Mouse (Mus musculus): ENCODE data around the gene 2010111I01Rik. TPM values are rescaled to one million over a fixed set of nuclear protein-coding genes. Genes with fewer than 3 reads are reported as not detected.
A peak's percentile ranks its signal among the peaks of the same experiment; 100 is the strongest.
"Not testable (repeated sequence)": the region's sequence is repeated elsewhere in the genome, so short reads cannot be mapped to it uniquely, and the experiment has no call there.

The 2010111I01Rik gene
- total RNA-seq, 2 experiments from 2014 or later: 80.6 to 90.0 TPM

- DNase-seq: no peak
Observed at GRCm38 (mm10) chr13:63075331-63075855, 110.7 kb downstream of the 2010111I01Rik start.

DNA sequence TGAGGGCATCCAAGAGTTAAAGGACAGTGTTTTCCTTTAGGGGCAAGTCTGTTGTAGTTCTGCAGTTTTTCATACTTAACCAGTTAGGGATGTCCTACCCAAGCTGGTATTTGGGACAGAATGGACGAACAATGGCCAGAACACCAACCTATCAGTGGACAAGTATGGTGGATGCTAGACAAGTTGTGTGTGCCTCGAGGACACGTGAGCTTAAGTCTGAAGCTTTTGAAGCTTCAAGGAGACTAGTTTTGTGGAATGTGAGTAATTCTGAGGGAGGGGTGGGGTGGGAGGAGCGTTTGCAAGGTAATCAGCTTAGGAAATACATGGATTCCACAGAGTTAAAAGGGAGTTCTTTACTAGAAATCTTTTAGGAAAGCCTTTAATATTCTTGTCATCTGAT, 115.5 kb downstream of the 2010111I01Rik start:
- DNase-seq: no peak

- no peak for DNase-seq
Observed at GRCm38 (mm10) chr13:63080823-63081222, 116.1 kb downstream of the 2010111I01Rik start.

DNA sequence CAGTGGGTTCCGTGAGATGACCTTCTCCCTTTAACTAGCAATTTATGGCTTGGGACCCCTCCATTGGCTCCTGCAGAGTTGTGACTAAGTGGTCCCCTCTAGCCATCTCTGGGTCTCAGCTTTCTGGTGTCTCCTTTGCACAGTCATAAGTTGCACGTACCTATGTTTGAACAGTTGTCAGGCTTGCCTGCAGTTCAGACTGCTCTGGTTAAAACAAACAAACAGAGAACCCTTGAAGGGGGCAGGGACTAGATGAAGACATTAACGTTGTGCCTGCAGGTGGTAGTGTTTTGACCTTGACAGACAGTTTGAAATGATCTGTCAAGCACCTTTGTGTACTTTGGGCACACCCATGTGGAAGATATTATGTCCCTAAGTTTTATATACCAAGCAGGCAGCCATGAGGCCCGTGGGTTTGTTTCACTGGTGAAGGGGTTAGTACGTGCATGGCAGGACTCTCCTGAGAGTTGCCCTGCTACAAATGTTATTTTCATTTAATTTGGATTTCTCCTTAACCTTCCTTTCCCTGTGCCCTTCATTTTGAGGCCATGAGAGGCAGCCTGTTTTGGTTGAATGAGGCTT, 118.0 kb downstream of the 2010111I01Rik start:
- DNase-seq: no peak

- not testable (repeated sequence) for DNase-seq
Observed at GRCm38 (mm10) chr13:63083139-63083538, 118.4 kb downstream of the 2010111I01Rik start.

GRCm38 (mm10) chr13:63083663-63084062, 119.0 kb downstream of the 2010111I01Rik start:
- no peak for DNase-seq

DNA sequence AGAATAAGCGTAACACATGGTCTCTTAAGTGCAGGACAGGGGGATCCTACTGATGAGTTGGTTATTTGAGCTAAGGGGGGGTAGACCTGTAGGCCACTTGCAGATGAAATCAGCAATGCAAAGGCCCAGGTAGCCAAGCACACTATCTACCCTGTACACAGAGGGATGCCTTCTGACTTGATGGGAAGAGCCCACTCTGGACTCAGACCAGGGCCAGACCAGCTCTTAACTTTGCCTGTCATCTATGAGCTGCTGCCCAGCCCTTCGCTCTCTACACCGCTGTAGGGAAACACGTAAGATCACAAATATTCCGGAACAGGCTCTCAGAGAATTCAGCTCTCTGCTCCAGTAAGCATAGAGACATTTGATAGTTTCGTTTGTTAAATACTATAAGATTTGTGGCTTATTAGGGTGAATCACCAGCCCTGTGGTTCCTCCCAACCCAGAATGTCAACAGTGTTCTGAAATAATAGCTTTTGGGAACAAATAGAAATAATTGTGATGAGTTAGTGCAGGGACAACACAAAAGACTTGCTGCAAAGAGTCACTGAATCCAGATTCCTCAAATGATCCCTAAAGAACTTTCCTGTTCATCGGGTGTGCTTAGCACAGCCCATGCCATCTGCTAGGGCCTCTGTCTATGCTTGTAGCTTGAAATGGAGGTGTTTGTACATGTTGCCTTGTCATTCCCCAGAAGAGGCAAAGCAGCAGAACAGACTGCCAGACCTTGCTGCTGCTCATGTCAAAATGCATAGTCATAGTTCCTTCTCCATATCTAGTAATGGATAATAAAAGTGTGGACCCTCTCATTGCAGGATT, 123.4 kb downstream of the 2010111I01Rik start:
- no peak for DNase-seq

- DNase-seq: peak in 1 of 2 experiments; percentile 45
Observed at GRCm38 (mm10) chr13:63089513-63089912, 124.8 kb downstream of the 2010111I01Rik start.

- no peak for DNase-seq
Observed at GRCm38 (mm10) chr13:63091246-63091645, 126.6 kb downstream of the 2010111I01Rik start.

DNA sequence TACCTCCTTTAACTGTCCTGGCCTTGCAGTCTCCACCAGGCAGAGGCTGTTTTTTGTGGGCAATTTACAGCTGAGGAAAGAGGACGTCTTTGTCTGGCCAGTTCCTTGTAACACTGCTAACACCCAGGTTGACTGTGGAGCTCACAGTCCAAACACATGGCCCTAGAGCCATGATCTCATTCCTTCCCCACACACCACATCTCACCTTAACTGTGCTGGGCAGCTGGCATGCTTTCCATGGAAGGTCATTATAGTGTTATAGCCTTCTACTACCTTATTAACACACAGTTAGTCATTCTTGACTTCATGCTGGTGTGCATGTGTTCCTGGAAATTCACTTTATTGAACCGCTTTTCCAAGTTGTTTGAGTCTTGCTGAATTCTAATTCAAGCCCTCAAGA, 127.6 kb downstream of the 2010111I01Rik start:
- DNase-seq: no peak

DNA sequence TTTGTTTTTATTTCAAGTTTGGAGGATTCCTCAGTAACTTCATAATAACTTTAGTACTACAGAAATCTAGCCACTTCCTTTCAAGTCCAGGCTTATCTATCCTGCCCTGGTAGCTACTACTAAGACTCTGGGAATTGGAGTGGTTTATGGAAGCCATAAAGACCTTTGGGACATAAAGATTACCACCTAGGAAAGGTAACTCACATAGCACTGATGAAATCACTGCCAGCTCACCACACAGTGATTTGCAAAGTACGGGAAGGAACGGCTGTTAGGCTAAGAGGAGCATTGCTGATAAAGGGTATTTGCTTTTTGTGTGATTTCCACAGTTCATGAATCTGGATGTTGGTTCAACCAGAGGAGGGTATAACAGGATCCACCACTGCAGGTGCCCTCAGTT, 128.2 kb downstream of the 2010111I01Rik start:
- DNase-seq: no peak

GRCm38 (mm10) chr13:63093636-63094035, 128.9 kb downstream of the 2010111I01Rik start:
- peak; percentile 54 to 56 for DNase-seq

DNA sequence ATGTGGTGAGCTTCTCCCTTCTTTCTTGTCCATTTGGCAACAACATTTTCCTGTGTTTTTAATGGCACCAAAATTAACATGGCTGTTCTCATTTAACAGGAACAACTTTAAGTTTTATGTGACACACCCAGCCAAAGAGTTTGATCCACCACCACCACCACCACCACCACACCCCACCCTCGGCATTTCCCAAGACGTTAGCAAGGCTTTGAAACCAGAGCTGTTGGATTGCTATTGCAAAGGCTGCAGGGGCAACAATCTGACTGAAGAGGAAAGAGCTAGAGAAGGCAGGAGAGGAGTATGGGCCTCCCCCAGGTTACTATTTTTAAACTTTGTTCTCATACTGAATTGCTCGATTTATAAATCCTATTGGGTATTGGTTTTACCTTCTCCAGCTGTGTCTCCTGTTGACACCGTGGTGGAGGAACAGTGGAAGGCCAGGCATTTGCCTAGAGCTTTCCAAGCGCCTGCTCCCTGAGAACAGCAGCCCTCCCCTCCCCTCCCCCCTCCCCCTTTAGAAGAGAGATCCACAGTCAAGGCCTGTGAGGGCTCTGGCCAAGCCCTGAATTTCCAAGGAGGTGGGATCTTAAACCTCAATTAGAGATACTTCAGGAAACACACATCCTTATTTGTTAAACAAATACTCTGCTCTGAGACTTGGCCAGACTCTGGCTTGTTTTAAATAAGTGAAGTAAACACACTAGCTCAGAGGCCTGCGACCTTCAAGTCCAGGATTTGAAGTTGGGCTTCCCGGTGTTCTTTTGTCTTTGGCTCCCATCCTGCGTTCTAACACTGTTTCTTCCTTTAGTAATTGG, 129.8 kb downstream of the 2010111I01Rik start:
- DNase-seq: no peak

GRCm38 (mm10) chr13:63096764-63097163, 132.1 kb downstream of the 2010111I01Rik start:
- DNase-seq: peak; percentile 21 to 56

DNA sequence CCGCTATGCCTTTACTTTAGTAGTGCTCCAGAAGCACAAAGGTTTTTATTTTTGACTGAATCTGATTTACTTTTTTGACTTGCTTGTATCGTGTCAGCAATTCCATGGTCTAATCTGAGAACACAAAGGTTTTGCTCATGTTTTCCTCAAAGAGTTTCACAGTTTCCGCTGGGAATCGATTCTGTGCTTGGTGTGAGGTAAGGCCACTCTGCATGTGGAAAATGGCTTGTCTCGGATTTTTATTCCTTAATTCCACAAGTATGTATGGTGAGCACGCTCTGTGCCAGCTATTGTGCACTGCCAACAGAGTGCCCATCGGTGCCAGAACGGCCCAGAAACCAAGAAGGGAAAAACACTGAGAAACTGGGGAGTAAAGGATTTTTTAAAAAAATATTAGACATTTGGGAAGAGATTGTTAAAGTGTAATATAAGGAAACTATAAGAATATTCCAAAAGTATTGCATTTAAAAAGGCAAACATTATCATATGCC, 132.8 kb downstream of the 2010111I01Rik start:
- no peak for DNase-seq

DNA sequence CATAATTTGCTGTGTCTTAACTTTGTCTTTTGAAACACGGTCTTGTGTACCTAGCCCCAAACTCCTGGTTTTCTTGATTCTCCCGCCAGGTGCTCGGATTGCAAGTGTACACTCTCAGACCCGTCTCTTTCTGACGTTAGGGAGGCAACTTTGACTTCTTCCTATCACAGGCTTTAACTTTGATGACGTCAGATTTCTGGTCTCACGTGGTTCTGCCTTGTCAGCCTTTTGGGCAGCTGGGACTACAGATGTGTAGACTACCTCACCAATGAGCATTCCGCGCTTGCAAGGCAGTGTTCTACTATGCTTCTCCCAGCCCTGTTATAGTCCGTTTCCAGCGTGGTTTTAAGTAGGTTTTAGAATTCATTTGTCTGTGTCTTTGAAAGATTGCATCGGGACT, 137.1 kb downstream of the 2010111I01Rik start:
- no peak for DNase-seq

GRCm38 (mm10) chr13:63102848-63103585, 138.3 kb downstream of the 2010111I01Rik start:
- DNase-seq: no peak

DNA sequence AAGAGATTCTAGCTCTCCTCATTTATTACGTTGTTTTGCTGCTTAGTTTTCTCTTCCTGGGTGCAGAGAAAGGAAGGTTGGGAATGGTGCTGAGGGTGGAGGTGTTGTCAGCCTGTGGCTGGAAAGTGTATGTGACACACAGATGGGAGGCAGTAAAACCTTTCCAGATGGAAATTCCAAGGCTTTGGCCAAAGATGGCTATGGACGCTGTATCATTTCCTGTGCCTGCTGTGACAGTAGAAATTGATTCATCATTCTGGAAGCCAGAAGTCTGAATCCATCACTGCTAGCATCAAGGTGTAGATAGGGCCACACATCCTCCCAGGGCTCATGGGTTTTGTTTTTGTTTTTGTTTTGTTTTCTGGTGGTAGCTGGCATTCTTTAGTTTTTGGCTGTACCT, 141.9 kb downstream of the 2010111I01Rik start:
- DNase-seq: no peak

- no peak for DNase-seq
Observed at GRCm38 (mm10) chr13:63108601-63109000, 143.9 kb downstream of the 2010111I01Rik start.

GRCm38 (mm10) chr13:63111297-63112042, 146.8 kb downstream of the 2010111I01Rik start:
- DNase-seq: no peak
